Mouse (Mus musculus): ENCODE data around the gene Slc35b2. TPM values are rescaled to one million over a fixed set of nuclear protein-coding genes. Genes with fewer than 3 reads are reported as not detected.

Gene Slc35b2
- polyA plus RNA-seq, 1 experiment from 2014 or later = 75.8 TPM

DNA sequence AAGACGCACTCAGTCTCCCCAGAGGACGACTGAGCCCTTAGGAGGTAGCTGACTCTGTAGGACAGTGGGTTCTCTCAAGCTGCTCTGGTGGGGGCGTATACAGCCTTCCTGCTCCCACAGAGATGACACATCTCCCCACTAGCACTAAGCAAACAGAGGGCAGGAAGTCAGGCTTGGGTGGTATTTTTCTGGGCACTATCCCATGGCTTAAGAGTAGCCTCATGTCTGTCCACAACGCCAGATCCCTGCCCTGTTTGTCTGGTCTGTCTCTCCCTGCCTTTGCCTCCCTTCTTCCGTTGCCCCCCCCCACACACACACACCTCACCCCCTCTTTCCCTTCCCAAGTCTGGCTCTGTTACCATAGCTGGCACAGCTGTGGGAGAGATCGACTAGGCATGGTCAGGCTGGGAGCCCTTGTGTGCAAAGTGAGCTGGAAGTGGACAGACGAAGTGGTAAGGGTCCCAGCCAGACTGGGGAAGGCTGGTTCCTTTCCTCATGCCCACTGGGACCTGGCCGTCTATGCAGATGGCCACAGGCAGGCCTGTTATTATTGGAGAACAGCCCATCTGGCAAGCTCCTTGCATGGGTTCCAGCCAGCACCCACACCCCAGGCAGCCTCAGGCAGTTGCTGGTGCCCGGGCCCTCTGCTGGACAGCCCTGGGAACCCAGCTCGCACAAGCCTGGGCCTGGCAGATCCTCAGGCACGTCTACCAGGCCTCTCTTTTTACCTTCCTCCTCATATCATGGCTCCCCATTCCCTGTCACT lies 33.1 kb downstream of the Slc35b2 start:
- WGBS = 34% methylated on average over 11 of the region's 11 CpGs
- peaks cover 10% of the 10 kb centered on the region; the same call in 1 of the 2 replicates for H3K27me3 ChIP-seq
- H3K36me3 ChIP-seq = no peaks in the 10 kb centered on the region
- peak overlapping the region; percentile 12; the same call in 1 of the 2 replicates for H3K4me2 ChIP-seq
- peak overlapping the region; percentile 75 for H3K27ac ChIP-seq
- H3K4me1 ChIP-seq (replicated peaks) = peaks cover 75% of the 10 kb centered on the region
- H3K9ac ChIP-seq = no peak overlapping the region
- peak; percentile 59 for ATAC-seq (replicated peaks; ENCODE audit: insufficient number of reproducible peaks, insufficient read depth, low FRiP score, low read depth)
- H3K4me3 ChIP-seq = no peak overlapping the region
- H3K9me3 ChIP-seq (replicated peaks) = no peaks in the 10 kb centered on the region

DNA sequence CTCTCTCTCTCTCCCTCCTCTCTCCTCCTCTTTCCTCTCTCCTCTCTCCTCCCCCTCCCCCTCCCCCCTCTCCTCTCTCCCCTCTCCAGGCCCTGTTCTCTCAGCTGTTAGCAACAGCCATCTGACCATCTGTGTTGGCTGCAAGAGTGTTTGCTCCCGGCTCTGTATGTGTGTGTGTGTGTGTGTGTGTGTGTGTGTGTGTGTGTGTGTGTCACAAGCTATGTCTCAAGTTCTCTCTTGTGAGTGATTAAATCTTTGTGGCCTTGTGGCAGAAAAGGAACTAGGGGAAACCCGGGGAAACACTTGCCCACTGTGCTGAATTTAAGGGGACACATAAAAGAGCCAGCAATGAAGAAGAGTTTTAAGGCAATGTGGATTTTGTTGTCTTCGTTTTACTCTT lies 34.1 kb downstream of the Slc35b2 start:
- Histone ChIP-seq H3K27me3 (peaks cover 13% of the 10 kb centered on the region; the same call in 1 of the 2 replicates), H3K36me3 (no peaks in the 10 kb centered on the region), H3K4me3 (no peak overlapping the region), H3K27ac (no peak overlapping the region), H3K4me2 (no peak overlapping the region), H3K9ac (no peak overlapping the region), H3K4me1 (replicated peaks) (peaks cover 69% of the 10 kb centered on the region), H3K9me3 (replicated peaks) (no peaks in the 10 kb centered on the region)
- 47% methylated on average over 3 of the region's 3 CpGs for WGBS
- no peak for ATAC-seq (replicated peaks; ENCODE audit: insufficient number of reproducible peaks, insufficient read depth, low FRiP score, low read depth)

- ATAC-seq (replicated peaks; ENCODE audit: insufficient number of reproducible peaks, insufficient read depth, low FRiP score, low read depth) = no peak
These were observed 34.7 kb downstream of the Slc35b2 start for GRCm38 (mm10) chr17:45598376-45598775.

GRCm38 (mm10) chr17:45598891-45599290 lies 35.2 kb downstream of the Slc35b2 start:
- peak overlapping the region; percentile 85 for H3K4me2 ChIP-seq
- WGBS = 47% methylated on average over 3 of the region's 3 CpGs
- no peaks in the 10 kb centered on the region for H3K36me3 ChIP-seq
- H3K4me3 ChIP-seq = peak overlapping the region; percentile 49
- ATAC-seq (replicated peaks; ENCODE audit: insufficient number of reproducible peaks, insufficient read depth, low FRiP score, low read depth) = no peak
- no peak overlapping the region for H3K27ac ChIP-seq
- no peaks in the 10 kb centered on the region for H3K9me3 ChIP-seq (replicated peaks)
- peak overlapping the region; percentile 60; the same call in 1 of the 2 replicates for H3K9ac ChIP-seq
- H3K4me1 ChIP-seq (replicated peaks) = peaks cover 58% of the 10 kb centered on the region
- H3K27me3 ChIP-seq = 0 out of 2 replicates have a peak, but pooled peaks cover 13% of the 10 kb centered on the region

More at GRCm38 (mm10) chr17:45598376-45598775, 34.7 kb downstream of the Slc35b2 start:
- Histone ChIP-seq H3K4me1 (replicated peaks) (peaks cover 63% of the 10 kb centered on the region), H3K27ac (no peak overlapping the region), H3K4me2 (no peak overlapping the region), H3K9ac (no peak overlapping the region), H3K27me3 (peaks cover 13% of the 10 kb centered on the region; the same call in 1 of the 2 replicates), H3K9me3 (replicated peaks) (no peaks in the 10 kb centered on the region), H3K36me3 (no peaks in the 10 kb centered on the region), H3K4me3 (no peak overlapping the region)
- WGBS = 92% methylated on average over 2 of the region's 2 CpGs

GRCm38 (mm10) chr17:45599446-45600242 lies 36.0 kb downstream of the Slc35b2 start, which contains the start of gene Slc29a1:
Gene Slc29a1, minus strand, starts transcription at chr17:45599606.
- no peak within 1 kb of the TSS for H3K27ac ChIP-seq

DNA sequence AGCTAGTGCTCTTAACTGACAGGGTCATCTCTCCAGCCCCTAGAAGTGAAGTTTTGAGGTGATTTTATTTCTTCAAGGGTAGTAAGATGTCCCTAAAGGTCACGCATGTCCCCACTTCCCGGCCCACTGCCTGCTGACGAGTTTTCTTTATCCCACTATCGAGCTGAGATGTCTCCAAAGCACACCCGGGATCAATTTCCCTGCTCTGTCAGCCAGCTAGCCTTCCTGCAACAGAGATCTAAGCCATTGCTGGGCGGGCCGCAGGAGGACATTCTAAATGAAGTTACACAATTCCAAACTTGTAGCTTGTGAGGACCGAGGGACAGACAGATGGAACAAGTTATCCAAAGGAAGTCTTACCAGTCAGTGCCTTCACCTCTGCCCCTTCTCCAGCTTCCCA lies 36.6 kb downstream of the Slc35b2 start:
- no peak overlapping the region for H3K27ac ChIP-seq
- 0 out of 2 replicates have a peak, but pooled peaks cover 13% of the 10 kb centered on the region for H3K27me3 ChIP-seq
- ATAC-seq (replicated peaks; ENCODE audit: insufficient number of reproducible peaks, insufficient read depth, low FRiP score, low read depth) = no peak
- H3K36me3 ChIP-seq = no peaks in the 10 kb centered on the region
- no peak overlapping the region for H3K4me2 ChIP-seq
- WGBS = 69% methylated on average over 8 of the region's 8 CpGs
- H3K9me3 ChIP-seq (replicated peaks) = no peaks in the 10 kb centered on the region
- no peak overlapping the region for H3K9ac ChIP-seq
- H3K4me1 ChIP-seq (replicated peaks) = peaks cover 44% of the 10 kb centered on the region
- H3K4me3 ChIP-seq = no peak overlapping the region

More at GRCm38 (mm10) chr17:45599446-45600242, 36.0 kb downstream of the Slc35b2 start, which contains the start of gene Slc29a1:
- peak within 1 kb of the TSS; percentile 60 for H3K9ac ChIP-seq
- peak within 1 kb of the TSS; percentile 49 for H3K4me3 ChIP-seq
- H3K4me2 ChIP-seq = peak within 1 kb of the TSS; percentile 85
- ATAC-seq (replicated peaks; ENCODE audit: insufficient number of reproducible peaks, insufficient read depth, low FRiP score, low read depth) = no peak
- H3K36me3 ChIP-seq = no peaks in the 10 kb centered on the region
- no peaks in the 10 kb centered on the region for H3K9me3 ChIP-seq (replicated peaks)
- peaks cover 51% of the 10 kb centered on the region for H3K4me1 ChIP-seq (replicated peaks)
- 18% methylated on average over 32 of the region's 32 CpGs for WGBS
- H3K27me3 ChIP-seq = 0 out of 2 replicates have a peak, but pooled peaks cover 13% of the 10 kb centered on the region

GRCm38 (mm10) chr17:45601325-45601724 lies 37.7 kb downstream of the Slc35b2 start:
- Histone ChIP-seq H3K27ac (0 out of 2 replicates have a peak overlapping the region, but pooled peaks have one; percentile 24), H3K27me3 (0 out of 2 replicates have a peak, but pooled peaks cover 13% of the 10 kb centered on the region), H3K4me3 (no peak overlapping the region), H3K9ac (no peak overlapping the region), H3K36me3 (no peaks in the 10 kb centered on the region), H3K4me2 (peak overlapping the region; percentile 40), H3K4me1 (replicated peaks) (peaks cover 34% of the 10 kb centered on the region), H3K9me3 (replicated peaks) (no peaks in the 10 kb centered on the region)
- 18% methylated on average over 22 of the region's 22 CpGs for WGBS
- no peak for ATAC-seq (replicated peaks; ENCODE audit: insufficient number of reproducible peaks, insufficient read depth, low FRiP score, low read depth)

- H3K27me3 ChIP-seq = 0 out of 2 replicates have a peak, but pooled peaks cover 13% of the 10 kb centered on the region
- H3K4me2 ChIP-seq = peak within 1 kb of the TSS; percentile 40
- no peak for ATAC-seq (replicated peaks; ENCODE audit: insufficient number of reproducible peaks, insufficient read depth, low FRiP score, low read depth)
- no peaks in the 10 kb centered on the region for H3K36me3 ChIP-seq
- no peaks in the 10 kb centered on the region for H3K9me3 ChIP-seq (replicated peaks)
- H3K4me1 ChIP-seq (replicated peaks) = peaks cover 29% of the 10 kb centered on the region
- no peak within 1 kb of the TSS for H3K4me3 ChIP-seq
- WGBS = 50% methylated on average over 6 of the region's 6 CpGs
- H3K9ac ChIP-seq = no peak within 1 kb of the TSS
- H3K27ac ChIP-seq = 0 out of 2 replicates have a peak within 1 kb of the TSS, but pooled peaks have one; percentile 24
These were observed 38.2 kb downstream of the Slc35b2 start, which contains the start of gene Mymx for GRCm38 (mm10) chr17:45601877-45602304. Gene Mymx, minus strand, starts transcription at chr17:45602102.

DNA sequence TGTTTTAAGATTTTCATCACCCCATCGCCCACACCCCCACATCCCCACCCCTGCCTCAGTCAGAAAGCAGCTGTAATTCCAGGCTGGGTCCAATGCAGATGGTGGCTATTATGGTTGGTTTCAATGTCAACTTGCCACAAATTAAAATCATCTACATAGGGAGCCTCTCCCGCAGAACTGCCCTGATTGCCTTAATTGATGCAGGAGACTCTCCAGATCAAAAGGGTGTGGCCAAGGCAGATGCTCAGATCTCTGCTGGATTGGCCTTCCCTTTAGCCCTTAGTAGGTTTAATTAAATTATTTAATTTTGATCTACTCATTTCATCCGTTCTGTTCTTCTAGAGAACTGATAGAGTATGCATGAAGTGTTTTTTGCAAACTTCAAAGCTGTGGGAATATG lies 39.3 kb downstream of the Slc35b2 start:
- no peak overlapping the region for H3K4me2 ChIP-seq
- H3K27ac ChIP-seq = no peak overlapping the region
- H3K9ac ChIP-seq = no peak overlapping the region
- no peak overlapping the region for H3K4me3 ChIP-seq
- peaks cover 24% of the 10 kb centered on the region for H3K4me1 ChIP-seq (replicated peaks)
- 0 out of 2 replicates have a peak, but pooled peaks cover 13% of the 10 kb centered on the region for H3K27me3 ChIP-seq
- H3K9me3 ChIP-seq (replicated peaks) = no peaks in the 10 kb centered on the region
- no peaks in the 10 kb centered on the region for H3K36me3 ChIP-seq
- WGBS = 82% methylated on average over 3 of the region's 3 CpGs
- ATAC-seq (replicated peaks; ENCODE audit: insufficient number of reproducible peaks, insufficient read depth, low FRiP score, low read depth) = no peak

- no peak overlapping the region for H3K4me3 ChIP-seq
- peaks cover 12% of the 10 kb centered on the region for H3K4me1 ChIP-seq (replicated peaks)
- ATAC-seq (replicated peaks; ENCODE audit: insufficient number of reproducible peaks, insufficient read depth, low FRiP score, low read depth) = no peak
- no peak overlapping the region for H3K4me2 ChIP-seq
- no peaks in the 10 kb centered on the region for H3K36me3 ChIP-seq
- no peak overlapping the region for H3K9ac ChIP-seq
- WGBS = 78% methylated on average over 15 of the region's 15 CpGs
- H3K27ac ChIP-seq = no peak overlapping the region
- 0 out of 2 replicates have a peak, but pooled peaks cover 1% of the 10 kb centered on the region for H3K27me3 ChIP-seq
- H3K9me3 ChIP-seq (replicated peaks) = no peaks in the 10 kb centered on the region
These were observed 43.6 kb downstream of the Slc35b2 start for GRCm38 (mm10) chr17:45606992-45607879.

All from heart, embryonic 15.5 days (tissue).